Mouse (Mus musculus) cerebellum, postnatal 4 days (tissue): ENCODE data around the gene Hacd3.
A peak's percentile ranks its signal among the peaks of the same experiment; 100 is the strongest.
"Not testable (repeated sequence)": the region's sequence is repeated elsewhere in the genome, so short reads cannot be mapped to it uniquely, and the experiment has no call there.

Experiments
- DNase-seq, 2 experiments: peaks; one replicate each; pipeline ENCODE4 v3.0.0; 2022; ENCODE audit warnings: low spot score in 2 of 2, mixed read lengths in 1 of 2

The Hacd3 gene

DNA sequence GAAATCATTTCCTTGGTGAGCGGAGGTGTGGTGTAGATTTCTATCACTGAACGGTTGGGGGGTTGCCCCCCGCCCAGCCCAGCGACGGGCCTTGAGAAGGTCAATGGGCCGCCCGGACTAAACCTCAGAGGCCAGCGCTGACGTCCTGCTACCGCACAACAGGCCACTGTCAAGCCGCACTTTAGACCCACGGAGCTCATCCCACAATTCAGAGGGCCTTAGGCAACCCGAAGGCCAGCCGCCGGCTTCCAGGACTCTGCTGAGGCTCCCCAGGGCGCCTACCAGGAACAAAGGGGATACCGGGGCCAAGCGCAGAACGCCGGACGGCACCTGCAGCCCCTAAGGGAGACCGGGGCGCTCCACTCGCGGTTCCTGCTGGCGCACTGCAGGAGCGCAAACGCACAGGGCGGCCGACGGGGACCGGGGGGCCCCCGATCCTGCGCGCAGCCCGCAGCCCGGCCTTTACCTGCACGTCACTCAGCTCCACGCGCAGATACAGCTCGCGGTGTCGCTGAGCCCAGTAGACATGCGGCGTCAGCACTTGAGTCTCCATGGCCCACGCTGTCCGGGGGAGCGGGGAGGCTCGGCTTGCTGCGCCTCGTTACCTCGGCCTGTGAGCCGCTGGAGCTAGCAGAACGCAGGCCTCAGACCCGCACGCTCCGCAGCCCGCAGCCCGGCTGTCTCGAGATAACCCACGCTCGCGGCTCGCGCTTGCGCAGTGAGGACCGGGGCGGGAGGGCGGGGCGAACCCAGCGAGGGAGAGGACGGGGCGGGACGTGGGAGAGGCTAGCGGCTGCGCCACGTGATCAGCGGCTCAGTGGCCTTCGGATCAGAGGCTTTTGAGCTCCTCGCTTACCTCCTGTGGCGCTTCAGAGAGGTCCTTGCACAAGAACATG lies at the start of gene Hacd3:
Gene Hacd3 (minus strand): TSS at position 703 of the 896 bp plus-strand sequence.
- DNase-seq, result peak; percentile 75 to 89

GRCm38 (mm10) chr9:65070587-65070986 lies 49.1 kb upstream of the Hacd3 start:
- DNase-seq, result no peak

- DNase-seq, result no peak
These were observed 42.8 kb upstream of the Hacd3 start for GRCm38 (mm10) chr9:65064251-65064650.

DNA sequence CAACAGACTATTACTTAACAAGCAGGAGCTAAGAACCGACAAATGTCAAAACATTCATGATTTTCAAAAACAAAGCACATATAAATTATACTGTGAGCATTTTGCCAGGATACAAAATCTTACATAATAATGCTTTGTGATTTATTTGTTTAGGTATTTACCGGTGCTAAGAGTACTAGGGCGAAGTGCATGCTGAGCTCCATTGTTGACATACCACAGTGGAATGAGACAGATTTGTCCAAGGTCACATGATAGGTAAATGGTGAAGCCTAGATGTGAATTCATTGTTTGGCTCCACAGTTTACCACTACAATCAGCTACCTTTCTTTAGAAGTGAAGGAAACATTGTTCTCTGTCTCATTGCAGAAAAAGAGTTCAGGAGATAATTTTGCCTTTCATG lies 29.5 kb upstream of the Hacd3 start:
- DNase-seq, result no peak

DNA sequence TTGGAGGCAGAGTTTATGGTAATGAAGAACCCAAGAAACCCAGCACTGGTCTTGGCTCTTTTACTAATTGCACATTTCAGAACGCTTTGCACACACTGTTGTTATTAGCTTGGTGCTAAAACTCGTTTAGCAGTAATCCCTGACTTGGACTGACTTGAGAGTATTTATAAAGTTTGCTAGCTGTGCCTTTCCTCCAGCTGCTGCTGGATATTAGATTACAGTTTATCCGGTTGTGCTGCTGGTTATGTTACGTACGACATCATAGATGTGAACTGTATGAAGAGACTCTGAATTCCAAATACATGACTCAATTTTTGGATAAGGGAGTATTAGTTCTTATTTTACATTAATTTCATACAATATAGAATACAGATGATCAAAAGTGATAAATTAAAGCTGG lies 27.9 kb upstream of the Hacd3 start:
- DNase-seq, result no peak

DNA sequence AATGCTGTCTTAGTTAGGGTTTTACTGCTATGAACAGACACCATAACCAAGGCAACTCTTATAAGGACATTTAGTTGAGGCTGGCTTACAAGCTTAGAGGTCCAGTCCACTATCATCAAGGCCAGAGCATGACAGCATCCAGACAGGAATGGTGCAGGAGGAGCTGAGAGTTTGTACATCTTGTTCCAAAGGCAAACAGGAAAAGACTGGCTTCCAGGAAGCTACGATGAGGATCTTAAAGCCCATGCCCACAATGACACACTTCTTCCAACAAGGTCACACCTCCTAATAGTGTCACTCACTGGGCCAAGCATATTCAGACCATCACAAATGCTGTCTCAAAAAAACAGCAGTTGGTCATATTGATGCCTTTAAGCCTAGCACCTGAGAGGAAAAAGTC lies 25.5 kb upstream of the Hacd3 start:
- no peak for DNase-seq

- no peak for DNase-seq
These were observed 19.9 kb upstream of the Hacd3 start for GRCm38 (mm10) chr9:65041430-65041829.

DNA sequence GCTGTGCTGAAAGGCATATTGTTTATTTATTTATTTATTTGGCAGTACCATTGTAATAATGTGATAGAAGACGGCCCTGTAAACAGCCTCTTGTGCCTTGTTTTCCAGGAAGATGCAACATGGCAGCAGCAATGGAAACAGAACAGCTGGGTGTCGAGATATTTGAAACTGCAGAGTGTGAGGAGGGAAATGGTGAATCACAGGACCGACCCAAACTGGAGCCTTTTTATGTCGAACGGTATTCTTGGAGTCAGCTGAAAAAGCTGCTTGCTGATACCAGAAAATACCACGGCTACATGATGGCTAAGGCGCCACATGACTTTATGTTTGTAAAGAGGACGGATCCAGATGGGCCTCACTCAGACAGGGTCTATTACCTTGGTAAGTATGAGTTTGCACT lies 15.4 kb upstream of the Hacd3 start:
- no peak for DNase-seq

DNA sequence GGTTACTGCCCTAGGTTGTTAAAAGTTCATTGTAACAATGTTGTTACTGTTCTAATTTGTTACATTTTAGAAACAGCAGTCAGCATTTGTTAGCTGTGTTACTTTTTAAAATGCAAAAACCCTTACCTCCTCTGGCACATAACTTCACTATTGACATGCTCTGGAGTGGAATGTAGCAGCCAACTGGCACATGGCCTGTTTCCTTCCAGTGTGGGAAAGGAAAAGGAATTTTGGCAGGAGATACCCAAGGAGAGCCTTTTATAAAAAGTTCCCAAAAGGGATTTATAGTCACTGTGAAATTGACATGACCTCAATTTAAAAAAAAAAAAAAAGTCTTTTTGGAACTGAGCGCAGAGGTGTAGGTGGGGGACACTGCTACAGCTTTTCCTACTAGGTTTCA lies 15.0 kb upstream of the Hacd3 start:
- no peak for DNase-seq

GRCm38 (mm10) chr9:65032269-65033108 lies 11.0 kb upstream of the Hacd3 start, which contains the start of gene Dpp8:
Gene Dpp8, plus strand, starts transcription at chr9:65032414.
- peak; percentile 91 to 96 for DNase-seq

GRCm38 (mm10) chr9:65031894-65032268 lies 10.4 kb upstream of the Hacd3 start:
- DNase-seq, result no peak

GRCm38 (mm10) chr9:65031355-65031754 lies 9.9 kb upstream of the Hacd3 start:
- not testable (repeated sequence) for DNase-seq

- DNase-seq, result no peak
These were observed 6.8 kb upstream of the Hacd3 start for GRCm38 (mm10) chr9:65028313-65028712.

DNA sequence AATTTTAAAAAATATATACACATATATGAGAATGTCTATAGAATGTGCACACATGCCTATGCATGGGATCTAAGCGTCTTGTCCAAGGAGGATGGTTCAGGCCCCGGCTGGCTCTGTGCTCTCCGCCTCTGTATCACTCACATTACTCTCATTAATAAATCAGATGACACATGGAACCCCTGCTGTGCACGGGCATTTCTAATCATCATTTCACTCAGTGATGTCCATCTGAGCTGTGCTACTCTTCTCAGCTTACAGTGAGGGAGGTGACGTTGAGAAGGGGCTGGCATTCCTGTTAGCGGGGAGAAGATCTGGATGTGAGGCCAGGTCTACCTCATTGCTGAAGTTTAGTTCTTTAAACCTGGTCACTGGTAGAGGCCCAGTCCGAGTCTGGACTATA lies 5.7 kb upstream of the Hacd3 start:
- no peak for DNase-seq

DNA sequence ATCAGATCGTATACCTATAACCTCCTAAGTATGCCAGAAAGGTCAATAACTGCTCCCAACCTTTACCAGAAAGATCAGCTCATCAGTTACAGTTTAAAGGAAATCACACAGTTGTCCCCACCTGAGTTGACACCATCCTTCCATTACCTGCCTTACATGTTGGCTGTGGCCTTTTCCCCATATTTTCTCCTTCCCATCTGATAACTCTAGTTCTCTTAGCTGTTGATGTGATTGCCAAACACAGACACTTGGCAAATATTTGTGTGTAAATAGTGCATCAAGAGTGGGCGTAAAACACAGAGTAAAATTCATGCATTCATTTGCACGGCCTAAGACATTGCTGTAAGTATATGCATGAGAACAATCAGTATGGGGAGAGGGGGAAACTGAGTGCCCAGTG lies 2.0 kb upstream of the Hacd3 start:
- no peak for DNase-seq

DNA sequence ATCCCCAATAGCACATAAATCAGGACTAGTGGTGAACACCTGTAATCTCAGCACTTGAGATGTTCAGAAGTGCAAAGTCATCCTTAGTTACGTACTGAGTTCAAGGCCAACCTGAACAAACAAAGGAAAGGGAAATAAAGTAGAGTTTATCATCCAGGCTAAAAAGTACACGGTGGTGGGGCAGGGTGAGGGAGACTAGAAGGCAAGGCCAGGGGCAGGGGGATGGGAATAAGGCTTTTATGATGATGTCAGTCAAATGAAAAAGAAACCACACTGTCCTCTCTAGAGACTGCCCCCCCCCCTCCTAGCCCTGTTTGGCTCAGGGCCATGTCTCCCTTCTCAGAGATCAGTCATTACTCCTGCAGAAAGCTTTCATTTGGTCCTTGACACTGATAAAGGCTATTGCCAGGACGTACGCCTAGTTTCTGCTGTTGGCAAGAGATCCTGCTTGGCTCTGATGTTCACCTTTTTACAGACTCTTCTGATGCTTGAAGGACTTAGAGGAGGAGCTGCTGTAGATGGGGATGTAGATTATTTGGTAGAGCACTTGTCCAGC lies 1.2 kb upstream of the Hacd3 start:
- DNase-seq, result no peak

DNA sequence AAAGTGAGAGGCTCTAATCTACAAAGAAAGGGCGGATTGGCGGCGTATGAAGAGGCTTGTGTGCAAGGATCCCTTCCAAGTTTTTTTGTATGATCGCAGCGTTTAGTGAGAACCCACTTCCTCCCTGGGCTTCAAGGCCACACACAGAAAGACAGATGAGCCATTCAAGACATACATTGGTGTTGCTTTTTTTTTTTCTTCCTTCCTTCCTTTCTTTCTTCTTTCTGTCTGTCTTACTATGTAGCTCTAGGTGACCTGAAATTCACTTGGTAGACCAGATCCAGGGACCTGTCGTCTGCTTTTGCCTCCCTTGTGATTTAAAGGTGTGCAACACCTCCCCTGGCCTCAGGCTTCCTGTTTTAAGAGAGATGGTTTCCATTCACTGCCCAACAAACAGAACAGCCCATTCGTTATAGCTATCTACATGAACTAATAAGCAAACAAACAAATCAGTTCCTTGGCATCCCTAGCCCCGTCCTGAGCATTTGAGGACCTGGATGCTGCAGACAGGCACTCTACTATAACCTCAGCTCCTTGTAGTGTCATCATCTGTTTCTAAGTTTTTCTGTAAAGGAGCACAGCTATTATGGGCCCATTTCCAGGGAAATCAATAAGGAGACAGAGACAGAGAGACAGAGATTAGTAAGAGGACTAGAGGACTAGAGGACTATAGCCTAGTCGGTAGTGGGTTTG lies 540 bp upstream of the Hacd3 start:
- no peak for DNase-seq

DNA sequence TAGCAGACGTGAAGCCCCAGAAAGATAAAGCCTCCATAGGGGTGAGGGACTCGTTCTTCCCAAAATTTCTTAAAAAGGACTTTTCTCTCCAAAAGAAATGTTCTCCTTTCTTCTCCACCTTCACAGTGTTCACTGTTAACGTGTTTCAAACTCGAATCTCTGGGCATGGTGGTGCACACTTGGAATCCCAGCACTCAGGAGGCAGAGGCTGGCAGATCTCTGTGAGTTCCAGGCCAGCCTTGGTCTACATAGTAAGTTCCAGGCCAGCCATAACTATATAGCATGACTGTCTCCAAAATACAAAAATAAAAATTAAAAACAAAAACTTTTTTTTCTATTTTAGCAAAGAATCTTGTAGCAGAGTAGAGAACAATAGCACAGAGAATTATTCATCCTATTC lies 1.4 kb downstream of the Hacd3 start:
- DNase-seq, result no peak

- no peak for DNase-seq
These were observed 2.3 kb downstream of the Hacd3 start for GRCm38 (mm10) chr9:65019146-65019545.

DNA sequence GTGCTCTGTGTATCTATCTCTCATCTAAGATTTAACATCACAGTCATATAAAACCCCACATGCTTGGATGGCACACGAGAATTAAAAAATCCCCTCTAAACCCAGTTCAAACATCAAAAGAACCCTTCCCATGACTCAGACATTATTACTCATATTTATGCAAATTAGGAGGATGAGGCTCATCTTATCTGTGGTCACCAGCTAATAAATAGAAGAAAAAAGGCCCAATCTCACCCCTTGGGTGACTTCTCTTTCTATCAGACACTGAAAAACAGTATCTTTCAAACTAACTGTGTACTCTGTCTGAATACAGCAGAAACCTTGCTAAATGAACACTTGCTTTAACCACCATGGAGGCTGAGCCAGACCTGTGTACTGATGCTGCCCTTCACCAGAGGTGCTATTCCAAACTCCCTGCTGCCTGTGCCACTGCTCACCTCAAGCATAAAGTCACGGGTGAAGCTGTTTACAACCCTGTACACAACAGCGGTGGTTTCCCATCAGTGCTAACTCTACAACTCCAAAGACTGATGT lies 2.8 kb downstream of the Hacd3 start:
- no peak for DNase-seq

- no peak for DNase-seq
These were observed 3.6 kb downstream of the Hacd3 start for GRCm38 (mm10) chr9:65017896-65018295.
